Mouse (Mus musculus) small intestine, adult 2 months (tissue): ENCODE results near the gene Tmem50a.

Experiments
- CTCF ChIP-seq: fragments of 200-500 bp; IDR thresholded peaks from 2 replicates; pipeline ENCODE4 v1.5.1; 2012; ENCODE audit warnings: low read depth, mild to moderate bottlenecking, control low read depth, inconsistent platforms, low read length, moderate library complexity, mixed read lengths; ENCODE audit not compliant: insufficient replicate concordance, insufficient read length; ENCODE audit errors: extremely low read depth
- POLR2A ChIP-seq: fragments of 200-500 bp; IDR thresholded peaks from 2 replicates; pipeline ENCODE4 v1.6.1; 2012; ENCODE audit warnings: low read depth, mild to moderate bottlenecking, control low read depth, inconsistent platforms, low read length, moderate library complexity

DNA sequence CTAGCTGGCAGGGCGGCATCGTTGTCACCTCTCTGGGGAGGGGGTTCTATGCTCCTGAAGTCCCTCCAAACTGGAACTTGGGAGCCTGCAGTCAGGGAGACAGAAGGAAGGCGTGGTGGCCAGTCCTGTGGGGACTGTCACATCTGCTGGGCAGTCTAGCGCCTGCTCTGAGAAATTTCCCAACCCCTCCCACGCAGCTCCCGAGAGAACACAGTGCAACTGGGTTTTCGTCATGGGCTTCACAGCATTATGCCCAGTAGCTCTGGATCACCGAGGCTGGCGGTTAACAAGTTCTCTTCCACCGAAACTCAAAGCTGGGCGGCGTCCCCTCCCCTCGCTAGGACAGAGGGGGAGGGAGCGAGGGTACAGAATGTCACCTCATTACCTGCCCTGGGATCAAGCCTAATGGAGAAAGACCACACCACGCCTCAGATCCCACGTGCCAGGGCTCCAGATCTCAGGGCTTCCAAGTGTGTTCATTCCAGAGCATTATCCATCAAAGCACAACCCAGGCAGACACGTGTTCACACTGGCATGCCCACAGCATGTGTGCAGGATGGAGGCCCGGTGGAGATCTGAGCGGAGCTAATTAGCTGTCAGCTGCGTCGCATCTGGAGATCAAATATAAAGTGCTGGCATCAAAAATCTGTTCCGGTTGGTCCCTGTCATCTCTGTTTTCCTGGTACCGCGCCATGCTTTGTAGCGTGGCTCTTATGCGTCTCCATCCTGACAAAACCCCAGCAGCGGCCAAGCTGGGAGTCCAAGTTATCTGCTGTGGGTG, 29.1 kb upstream of the Tmem50a start:
- no peak for TF ChIP-seq POLR2A
- no peak for TF ChIP-seq CTCF
